ENCODE assay signal across 26 mouse cellular contexts in the genomic region with DNA sequence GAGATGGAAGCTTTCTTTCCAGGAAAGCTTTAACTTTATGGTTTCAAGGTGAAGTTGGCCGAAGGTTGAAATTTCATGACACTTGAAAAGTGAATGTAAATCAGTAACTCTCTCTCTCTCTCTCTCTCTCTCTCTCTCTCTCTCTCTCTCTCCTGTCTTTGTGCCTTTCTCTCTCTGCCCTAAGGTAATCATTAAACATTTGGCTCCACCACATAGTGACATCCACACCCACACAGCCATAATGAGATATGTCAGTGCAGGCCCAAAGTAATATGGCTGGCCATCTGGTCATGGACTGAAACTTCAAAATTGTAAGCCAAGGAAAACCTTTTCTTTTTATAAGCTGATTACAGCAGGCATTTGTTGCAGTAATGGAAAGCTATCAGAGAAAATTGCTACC.
"Had no signal": no experiment of that assay in that cellular context is flagged by ENCODE, and none has a peak within 500 bp of the region (broad histone marks: within the 10 kb centered on the region; RNA-seq: fewer than 3 reads in every experiment).

No protein-coding gene starts in this region.

- H3K4me1 ChIP-seq: heart, embryonic 13.5 days; heart, embryonic 15.5 days; hindbrain, embryonic 10.5 days; hindbrain, embryonic 12.5 days; intestine, embryonic 15.5 days; limb, embryonic 13.5 days; limb, embryonic 15.5 days; liver, embryonic 12.5 days had no signal

- H3K4me2 ChIP-seq: heart, embryonic 11.5 days; heart, embryonic 13.5 days; heart, embryonic 15.5 days; hindbrain, embryonic 12.5 days; hindbrain, embryonic 14.5 days; intestine, embryonic 15.5 days; limb, embryonic 13.5 days; limb, embryonic 15.5 days; liver, embryonic 12.5 days had no signal

- H3K27me3 ChIP-seq: heart, embryonic 13.5 days; heart, embryonic 15.5 days; hindbrain, embryonic 12.5 days; intestine, embryonic 15.5 days; limb, embryonic 13.5 days; limb, embryonic 15.5 days; liver, embryonic 12.5 days had no signal

- DNase-seq: gastrocnemius, adult 2 months; gastrocnemius, postnatal 10 days; gastrocnemius, postnatal 25 days; heart, adult 2 months; heart, postnatal 14 days; heart, postnatal 36 days; left cerebral cortex, postnatal 4 days; lung, adult 18-20 months had no signal

- ATAC-seq: forebrain, embryonic 16.5 days; hindbrain, embryonic 16.5 days; inflammation-experienced regulatory T-cells, adult 6 months; intestine, embryonic 15.5 days; intestine, postnatal 0 days; liver, embryonic 12.5 days had no signal

- H3K9ac ChIP-seq: heart, embryonic 13.5 days; heart, embryonic 15.5 days; hindbrain, embryonic 12.5 days; hindbrain, embryonic 14.5 days; intestine, embryonic 15.5 days; limb, embryonic 13.5 days; limb, embryonic 15.5 days; liver, embryonic 12.5 days; liver, embryonic 14.5 days had no signal

- H3K27ac ChIP-seq: gastrocnemius, adult 2 months; heart, adult 2 months; heart, embryonic 13.5 days; heart, embryonic 15.5 days; hindbrain, embryonic 10.5 days; hindbrain, embryonic 12.5 days; hindbrain, embryonic 14.5 days; intestine, embryonic 15.5 days; kidney, postnatal 0 days; layer of hippocampus, adult 2 months; left cerebral cortex, adult 2 months; limb, embryonic 13.5 days; limb, embryonic 15.5 days; liver, embryonic 12.5 days; liver, embryonic 14.5 days had no signal

- H3K4me3 ChIP-seq: gastrocnemius, adult 2 months; heart, adult 2 months; heart, embryonic 13.5 days; heart, embryonic 15.5 days; hindbrain, embryonic 10.5 days; hindbrain, embryonic 12.5 days; intestine, embryonic 15.5 days; layer of hippocampus, adult 2 months; left cerebral cortex, adult 2 months; limb, embryonic 13.5 days; limb, embryonic 15.5 days; liver, embryonic 12.5 days had no signal

- H3K9me3 ChIP-seq: heart, embryonic 13.5 days; heart, embryonic 15.5 days; hindbrain, embryonic 10.5 days; hindbrain, embryonic 12.5 days; intestine, embryonic 15.5 days; limb, embryonic 13.5 days; limb, embryonic 15.5 days; liver, embryonic 12.5 days had no signal

- H3K36me3 ChIP-seq: heart, embryonic 13.5 days; heart, embryonic 15.5 days; hindbrain, embryonic 10.5 days; hindbrain, embryonic 12.5 days; intestine, embryonic 15.5 days; limb, embryonic 13.5 days; limb, embryonic 15.5 days; liver, embryonic 12.5 days had no signal
